9 mouse cellular contexts compared by ENCODE assay signal in the genomic region with DNA sequence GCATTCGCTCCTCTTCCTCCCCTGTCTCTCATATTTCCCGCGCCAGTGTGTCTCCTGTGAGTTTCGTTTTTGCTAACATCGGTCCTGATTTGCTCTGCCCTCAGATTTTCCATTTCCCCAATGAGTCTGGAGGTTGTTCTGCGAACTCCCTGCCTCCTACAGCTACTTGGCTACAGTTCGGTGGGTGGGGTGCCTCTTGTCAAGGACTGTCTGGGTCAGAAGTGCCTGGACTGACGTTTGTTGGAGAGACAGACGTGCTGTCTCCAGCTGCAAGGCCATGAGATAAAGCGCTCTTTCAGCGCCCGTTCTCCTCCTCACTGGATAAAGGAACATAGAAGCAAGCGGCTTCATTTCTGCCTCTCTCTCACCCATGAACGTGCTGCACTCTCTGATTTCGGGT.
DNase-seq lines count a peak whose midpoint lies in the region; ATAC-seq and TF ChIP-seq lines count a peak whose summit lies in the region.
"Had no signal": no experiment of that assay in that cellular context is flagged by ENCODE, and none has a peak within 500 bp of the region (broad histone marks: within the 10 kb centered on the region; RNA-seq: fewer than 3 reads in every experiment).

No protein-coding gene starts in this region.

- 68% methylated on average over 15 of the region's 15 CpGs for WGBS in midbrain, postnatal 0 days
- 81% methylated on average over 15 of the region's 15 CpGs for WGBS in midbrain, embryonic 10.5 days
- whole genome bisulfite sequencing in heart, embryonic 11.5 days (ENCODE audit: insufficient replicate concordance): 16% methylated on average over 15 of the region's 15 CpGs
- 35% methylated on average over 15 of the region's 15 CpGs for WGBS in kidney, embryonic 16.5 days

- H3K9ac ChIP-seq in midbrain, postnatal 0 days (replicated peaks; ENCODE audit: low read length, poor library complexity, severe bottlenecking): no peak overlapping the region
- H3K9ac ChIP-seq in heart, embryonic 11.5 days (ENCODE audit: low read depth, low read length): peak overlapping the region; percentile 61
- no peak overlapping the region; the same call in 1 of the 2 replicates for H3K9ac ChIP-seq in kidney, embryonic 16.5 days (replicated peaks; ENCODE audit: low read length)

- no peak overlapping the region for H3K4me3 ChIP-seq in midbrain, postnatal 0 days (ENCODE audit: low read depth, low read length)
- no peak overlapping the region for H3K4me3 ChIP-seq in midbrain, embryonic 10.5 days
- peak overlapping the region; percentile 36 for H3K4me3 ChIP-seq in heart, embryonic 11.5 days (ENCODE audit: low read depth, low read length)
- H3K4me3 ChIP-seq in kidney, embryonic 16.5 days (ENCODE audit: low read length): peak overlapping the region; percentile 22

- peak; percentile 23 for DNase-seq in midbrain, postnatal 0 days (ENCODE audit: low spot score)
- no peak for DNase-seq in midbrain, embryonic 10.5 days (ENCODE audit: low spot score)
- peak; percentile 17 to 26 for DNase-seq in cerebellum, postnatal 14 days
- peak; percentile 82 to 87 for DNase-seq in lung, adult 18-20 months
- peak; percentile 53 for DNase-seq in splenic B cell, adult 2 months (ENCODE audit: low read depth, low spot score)
- no peak for DNase-seq in natural killer cell, adult 2 months (ENCODE audit: low spot score in 2 of 2)

- no peaks in the 10 kb centered on the region for H3K36me3 ChIP-seq in midbrain, postnatal 0 days (ENCODE audit: insufficient read depth, low read length)
- no peaks in the 10 kb centered on the region for H3K36me3 ChIP-seq in midbrain, embryonic 10.5 days
- H3K36me3 ChIP-seq in heart, embryonic 11.5 days (ENCODE audit: control insufficient read depth, insufficient read depth, low read length): no peaks in the 10 kb centered on the region
- no peaks in the 10 kb centered on the region for H3K36me3 ChIP-seq in kidney, embryonic 16.5 days (ENCODE audit: insufficient read depth, low read length)
- no peaks in the 10 kb centered on the region for H3K36me3 ChIP-seq in splenic B cell, adult 2 months (ENCODE audit: control insufficient read depth, insufficient read depth, low read length, poor library complexity, severe bottlenecking)
- H3K36me3 ChIP-seq: G1E had no signal

- H3K4me2 ChIP-seq in midbrain, postnatal 0 days (ENCODE audit: low read depth, low read length, poor library complexity, severe bottlenecking): 0 out of 2 replicates have a peak overlapping the region, but pooled peaks have one; percentile 12
- H3K4me2 ChIP-seq in heart, embryonic 11.5 days: peak overlapping the region; percentile 65
- peak overlapping the region; percentile 46 for H3K4me2 ChIP-seq in kidney, embryonic 16.5 days (replicated peaks; ENCODE audit: low read depth, low read length)

- no peak overlapping the region for H3K27ac ChIP-seq in midbrain, postnatal 0 days (ENCODE audit: low read depth, low read length)
- H3K27ac ChIP-seq in midbrain, embryonic 10.5 days (replicated peaks): no peak overlapping the region
- peak overlapping the region; percentile 70 for H3K27ac ChIP-seq in heart, embryonic 11.5 days (ENCODE audit: low read depth, low read length)
- no peak overlapping the region for H3K27ac ChIP-seq in kidney, embryonic 16.5 days (ENCODE audit: low read length)

- no peaks in the 10 kb centered on the region for H3K9me3 ChIP-seq in midbrain, postnatal 0 days (ENCODE audit: low read length)
- no peaks in the 10 kb centered on the region for H3K9me3 ChIP-seq in midbrain, embryonic 10.5 days (replicated peaks)
- no peaks in the 10 kb centered on the region for H3K9me3 ChIP-seq in heart, embryonic 11.5 days (replicated peaks; ENCODE audit: control insufficient read depth, low read length)
- no peaks in the 10 kb centered on the region for H3K9me3 ChIP-seq in kidney, embryonic 16.5 days (ENCODE audit: low read length)

- no peak for ATAC-seq in midbrain, postnatal 0 days (ENCODE audit: low FRiP score)
- ATAC-seq in heart, embryonic 11.5 days (replicated peaks; ENCODE audit: insufficient number of reproducible peaks, low FRiP score, low TSS enrichment): peak; percentile 80
- no peak for ATAC-seq in kidney, embryonic 16.5 days (ENCODE audit: low FRiP score, low TSS enrichment)

- no peaks in the 10 kb centered on the region for H3K27me3 ChIP-seq in midbrain, postnatal 0 days (ENCODE audit: insufficient read depth, low read length)
- H3K27me3 ChIP-seq in midbrain, embryonic 10.5 days (ENCODE audit: low read depth, poor library complexity, severe bottlenecking): peaks cover 12% of the 10 kb centered on the region; the same call in 1 of the 2 replicates
- no peaks in the 10 kb centered on the region for H3K27me3 ChIP-seq in heart, embryonic 11.5 days (ENCODE audit: control insufficient read depth, insufficient read depth, low read length)
- H3K27me3 ChIP-seq in kidney, embryonic 16.5 days (ENCODE audit: insufficient read depth, low read length): no peaks in the 10 kb centered on the region
- H3K27me3 ChIP-seq in splenic B cell, adult 2 months (ENCODE audit: control insufficient read depth, insufficient read depth, low read length, poor library complexity, severe bottlenecking): no peaks in the 10 kb centered on the region

- TF ChIP-seq CTCF in midbrain, postnatal 0 days (IDR thresholded peaks at IDR 0.05): no peak

- no peaks in the 10 kb centered on the region for H3K4me1 ChIP-seq in midbrain, postnatal 0 days (ENCODE audit: insufficient read depth, low read length)
- H3K4me1 ChIP-seq in midbrain, embryonic 10.5 days: peaks cover 5% of the 10 kb centered on the region; the same call in 1 of the 2 replicates
- H3K4me1 ChIP-seq in heart, embryonic 11.5 days (ENCODE audit: control insufficient read depth, insufficient read depth, low read length): peaks cover 6% of the 10 kb centered on the region
- H3K4me1 ChIP-seq in kidney, embryonic 16.5 days (ENCODE audit: insufficient read depth, low read length): no peaks in the 10 kb centered on the region

Comparison
In these comparisons a context has a peak if more than half of its experiments do, and no peak if none do; other contexts are left out.
1. DNase-seq: peak in midbrain, postnatal 0 days (single experiment), cerebellum, postnatal 14 days (2 of 2), lung, adult 18-20 months (2 of 2) and splenic B cell, adult 2 months (single experiment); none in midbrain, embryonic 10.5 days (single experiment) and natural killer cell, adult 2 months (0 of 2).
2. H3K4me2 ChIP-seq: peak in every context shown above with its lines; median percentile 65 in heart, embryonic 11.5 days; 46 in kidney, embryonic 16.5 days; 12 in midbrain, postnatal 0 days.
3. H3K4me3 ChIP-seq: peak in heart, embryonic 11.5 days (single experiment) and kidney, embryonic 16.5 days (single experiment); none in midbrain, postnatal 0 days (single experiment) and midbrain, embryonic 10.5 days (single experiment).